Mouse (Mus musculus) erythroblast, embryonic 14.5 days (primary cell): ENCODE measurements around the gene Defa21.
"Not testable (repeated sequence)": the region's sequence is repeated elsewhere in the genome, so short reads cannot be mapped to it uniquely, and the experiment has no call there.

ENCODE experiments used
- GATA1 ChIP-seq: IDR thresholded peaks from 2 replicates; pipeline ENCODE4 v1.6.1; 2012; ENCODE audit warnings: low read length, inconsistent platforms, mixed read lengths
- TAL1 ChIP-seq: IDR thresholded peaks from 3 replicates; pipeline ENCODE4 v1.6.1; 2012; ENCODE audit warnings: low read length, inconsistent platforms, mixed read lengths

DNA sequence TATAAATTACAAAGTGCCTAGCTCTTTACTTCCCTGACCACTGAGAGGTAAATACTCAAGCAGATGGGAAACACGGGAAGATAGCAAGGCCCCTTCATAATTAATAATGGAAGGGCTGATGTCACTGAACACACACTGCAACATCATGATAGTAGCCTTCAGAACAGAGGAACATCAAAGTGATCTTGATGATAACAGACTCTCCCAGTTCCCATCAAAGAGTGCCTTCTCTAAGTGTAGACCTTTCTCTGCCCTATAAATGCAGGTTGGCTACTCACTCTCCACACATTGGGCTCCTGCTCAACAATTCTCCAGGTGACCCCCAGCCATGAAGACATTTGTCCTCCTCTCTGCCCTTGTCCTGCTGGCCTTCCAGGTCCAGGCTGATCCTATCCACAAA, 39.4 kb downstream of the Defa21 start, which contains the start of gene Defa35:
- TF ChIP-seq GATA1, TAL1: not testable (repeated sequence)
